Mouse (Mus musculus) gastrocnemius, adult 18-20 months (tissue): ENCODE results near the gene Ripply1. TPM values are rescaled to one million over a fixed set of nuclear protein-coding genes. Genes with fewer than 3 reads are reported as not detected.

ENCODE experiments used
- DNase-seq: peaks from one replicate; pipeline ENCODE4 v3.0.0; 2021; ENCODE audit warnings: low spot score
- long read RNA-seq, 2 experiments: library from polyadenylated mRNA; stranded (forward); transcript quantifications; one replicate each; pipeline ENCODE4 v2.0.0; 2021
- total RNA-seq, 2 experiments: library from RNA; stranded (reverse); gene quantifications; 2 replicates each; pipeline ENCODE4 v1.2.3; 2021

Gene Ripply1
- not detected for total RNA-seq
- long read RNA-seq, experiment 1, result 0 reads
- long read RNA-seq, experiment 2, result 0 reads

GRCm38 (mm10) chrX:139782278-139783044, at the start of gene Ripply1:
TSS of gene Ripply1 (minus strand) at chrX:139782353.
- no peak for DNase-seq

- no peak for DNase-seq
These were observed 46.4 kb upstream of the Ripply1 start for GRCm38 (mm10) chrX:139828363-139829092.

GRCm38 (mm10) chrX:139826926-139827325, 44.8 kb upstream of the Ripply1 start:
- DNase-seq, result no peak

GRCm38 (mm10) chrX:139825402-139825801, 43.2 kb upstream of the Ripply1 start:
- no peak for DNase-seq

GRCm38 (mm10) chrX:139815201-139815600, 33.0 kb upstream of the Ripply1 start:
- DNase-seq, result no peak

- no peak for DNase-seq
These were observed 32.0 kb upstream of the Ripply1 start for GRCm38 (mm10) chrX:139814018-139814635.

GRCm38 (mm10) chrX:139813299-139814002, 31.3 kb upstream of the Ripply1 start:
- DNase-seq, result no peak

- DNase-seq, result no peak
These were observed 30.6 kb upstream of the Ripply1 start for GRCm38 (mm10) chrX:139812636-139813298.

GRCm38 (mm10) chrX:139808501-139808900, 26.3 kb upstream of the Ripply1 start:
- DNase-seq, result no peak

GRCm38 (mm10) chrX:139808085-139808484, 25.9 kb upstream of the Ripply1 start:
- DNase-seq, result no peak

- DNase-seq, result peak; percentile 2
These were observed 25.2 kb upstream of the Ripply1 start for GRCm38 (mm10) chrX:139807391-139807790.

- DNase-seq, result no peak
These were observed 23.8 kb upstream of the Ripply1 start for GRCm38 (mm10) chrX:139805918-139806317.

GRCm38 (mm10) chrX:139803028-139803427, 20.9 kb upstream of the Ripply1 start:
- DNase-seq, result no peak

GRCm38 (mm10) chrX:139800406-139800878, 18.3 kb upstream of the Ripply1 start, which contains the start of gene Cldn2:
TSS of gene Cldn2 (plus strand) at chrX:139800828.
- DNase-seq, result no peak

GRCm38 (mm10) chrX:139799953-139800352, 17.8 kb upstream of the Ripply1 start:
- DNase-seq, result no peak

- no peak for DNase-seq
These were observed 15.7 kb upstream of the Ripply1 start for GRCm38 (mm10) chrX:139797875-139798274.

GRCm38 (mm10) chrX:139796037-139796436, 13.9 kb upstream of the Ripply1 start:
- DNase-seq, result no peak

GRCm38 (mm10) chrX:139794072-139794845, 12.1 kb upstream of the Ripply1 start:
- DNase-seq, result no peak

- DNase-seq, result no peak
These were observed 3.6 kb upstream of the Ripply1 start for GRCm38 (mm10) chrX:139785764-139786163.

- DNase-seq, result peak; percentile 62
These were observed 881 bp upstream of the Ripply1 start for GRCm38 (mm10) chrX:139783045-139783422.
